Mouse (Mus musculus) lung, postnatal 0 days (tissue): ENCODE results near the gene Snf8.

Experiments used
- CTCF ChIP-seq: IDR thresholded peaks from 2 replicates; pipeline ENCODE4 v1.5.1; 2016; ENCODE audit warnings: antibody characterized with exemption, mild to moderate bottlenecking
- EP300 ChIP-seq: IDR thresholded peaks from 2 replicates; pipeline ENCODE4 v1.6.1; 2016; ENCODE audit warnings: antibody characterized with exemption, mild to moderate bottlenecking, control low read depth

DNA sequence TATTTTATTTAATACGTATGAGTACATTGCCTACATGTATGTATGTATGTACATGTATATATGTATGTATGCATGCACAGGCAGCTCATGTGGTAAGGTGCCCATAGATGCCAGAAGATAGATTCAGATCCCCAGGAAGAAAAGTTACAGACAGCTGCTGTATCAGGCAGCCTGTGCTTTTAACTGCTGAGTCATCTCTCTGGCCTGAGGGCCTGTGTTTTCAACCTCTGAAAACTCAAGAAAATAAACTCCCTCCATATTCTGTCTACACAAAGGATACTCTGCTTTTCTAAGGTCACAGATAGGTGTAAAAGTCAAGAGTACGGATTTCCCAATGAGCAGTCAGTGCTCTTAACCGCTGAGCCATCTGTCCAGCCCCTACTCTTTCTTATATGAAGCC is 16.2 kb downstream of the Snf8 start:
- TF ChIP-seq CTCF (no peak), EP300 (no peak)
